Mouse (Mus musculus): ENCODE measurements around the gene Gabarapl2. TPM values are rescaled to one million over a fixed set of nuclear protein-coding genes. Genes with fewer than 3 reads are reported as not detected.
A peak's percentile ranks its signal among the peaks of the same experiment; 100 is the strongest.

Gene Gabarapl2
- polyA plus RNA-seq, 1 experiment from 2014 or later = 182 TPM

DNA sequence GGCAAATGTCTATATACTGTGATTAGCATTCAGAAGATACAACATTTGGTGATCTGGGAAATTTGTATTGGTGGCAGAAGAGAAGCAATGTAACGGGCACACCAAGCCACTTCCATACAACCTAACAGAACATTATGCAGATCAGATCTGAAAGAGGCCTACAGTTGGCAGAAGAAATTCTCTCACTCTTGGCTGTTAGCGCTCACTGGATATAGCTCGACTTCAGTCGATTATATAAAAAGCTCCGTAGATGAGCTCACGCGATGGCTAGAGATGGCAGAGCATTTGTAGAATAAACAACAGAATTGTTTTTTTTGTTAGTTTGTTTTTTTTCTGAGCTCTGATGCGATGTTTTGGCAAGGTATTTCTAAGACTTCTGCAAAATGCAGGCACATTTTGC is 50.8 kb downstream of the Gabarapl2 start:
- Histone ChIP-seq H3K4me3 (ENCODE audit: low read depth, low read length) (peak overlapping the region; percentile 76), H3K9me3 (ENCODE audit: control insufficient read depth, low read length) (no peaks in the 10 kb centered on the region), H3K27me3 (replicated peaks; ENCODE audit: control insufficient read depth, insufficient read depth, low read length) (no peaks in the 10 kb centered on the region), H3K4me1 (ENCODE audit: control insufficient read depth, insufficient read depth, low read length) (no peaks in the 10 kb centered on the region), H3K9ac (ENCODE audit: low read depth, low read length) (peak overlapping the region; percentile 87; the same call in 1 of the 2 replicates), H3K4me2 (ENCODE audit: low read depth, low read length) (peak overlapping the region; percentile 65), H3K36me3 (ENCODE audit: control insufficient read depth, insufficient read depth, low read length) (peaks cover 60% of the 10 kb centered on the region), H3K27ac (replicated peaks; ENCODE audit: low read depth, low read length) (no peak overlapping the region)
- DNase-seq (ENCODE audit: low spot score) (no peak), ATAC-seq (ENCODE audit: low read depth) (no peak)
- 56% methylated on average over 8 of the region's 8 CpGs for WGBS

DNA sequence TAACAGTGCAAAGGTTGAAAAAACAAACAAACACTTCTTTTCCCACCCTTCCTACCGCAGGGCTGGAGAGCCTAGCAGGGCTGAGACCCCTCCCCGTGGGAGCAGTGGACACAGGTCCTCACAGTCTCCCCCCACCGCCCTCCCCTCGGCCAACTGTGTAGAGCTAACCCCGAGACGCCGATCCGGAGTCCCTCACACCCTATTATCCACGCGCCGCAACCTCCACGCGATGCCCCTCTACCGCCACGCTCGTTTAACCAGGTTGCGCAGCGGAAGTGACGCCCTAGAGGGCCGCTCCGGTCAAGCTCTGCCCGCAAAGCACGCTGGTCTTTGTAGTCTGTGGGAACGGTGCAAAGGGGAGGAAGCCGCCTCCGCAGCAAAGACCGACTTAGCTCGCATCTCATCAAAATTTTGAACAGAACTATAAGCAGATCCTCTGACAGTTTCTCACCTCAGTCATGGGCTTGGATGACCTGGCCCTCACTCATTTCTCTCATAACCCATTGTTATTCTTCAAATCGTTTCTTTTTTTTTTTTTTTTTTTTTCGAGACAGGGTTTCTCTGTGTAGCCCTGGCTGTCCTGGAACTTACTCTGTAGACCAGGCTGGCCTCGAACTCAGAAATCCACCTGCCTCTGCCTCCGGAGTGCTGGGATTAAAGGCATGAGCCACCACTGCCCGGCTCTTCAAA is 51.7 kb downstream of the Gabarapl2 start, which contains the start of gene Adat1:
TSS of gene Adat1 (minus strand) at position 290 of the 690 bp plus-strand sequence.
- H3K27ac ChIP-seq (replicated peaks; ENCODE audit: low read depth, low read length) = 0 out of 2 replicates have a peak within 1 kb of the TSS, but pooled peaks have one; percentile 11
- peak within 1 kb of the TSS; percentile 65 for H3K4me2 ChIP-seq (ENCODE audit: low read depth, low read length)
- peak within 1 kb of the TSS; percentile 87 for H3K9ac ChIP-seq (ENCODE audit: low read depth, low read length)
- peaks cover 64% of the 10 kb centered on the region for H3K36me3 ChIP-seq (ENCODE audit: control insufficient read depth, insufficient read depth, low read length)
- ATAC-seq (ENCODE audit: low read depth) (peak; percentile 97), DNase-seq (ENCODE audit: low spot score) (peak; percentile 96)
- WGBS = 4% methylated on average over 32 of the region's 33 CpGs
- peak within 1 kb of the TSS; percentile 76 for H3K4me3 ChIP-seq (ENCODE audit: low read depth, low read length)
- no peaks in the 10 kb centered on the region for H3K9me3 ChIP-seq (ENCODE audit: control insufficient read depth, low read length)
- no peaks in the 10 kb centered on the region for H3K27me3 ChIP-seq (replicated peaks; ENCODE audit: control insufficient read depth, insufficient read depth, low read length)
- no peaks in the 10 kb centered on the region for H3K4me1 ChIP-seq (ENCODE audit: control insufficient read depth, insufficient read depth, low read length)

DNA sequence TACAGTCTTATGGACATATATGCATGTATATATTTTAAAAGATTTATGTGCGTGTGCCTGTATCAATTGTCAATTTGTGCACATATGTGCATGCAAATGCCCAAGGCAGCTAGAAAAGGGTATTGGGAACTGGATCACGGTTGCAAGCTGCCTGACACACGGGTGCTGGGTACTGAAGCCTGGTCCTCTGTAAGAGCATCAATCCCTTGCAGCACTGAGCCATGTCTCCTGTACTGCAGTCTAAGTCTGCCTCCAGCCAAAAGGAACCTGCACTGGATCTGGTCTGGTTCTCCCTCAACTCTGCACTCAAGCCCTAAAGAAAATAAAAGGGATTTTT is 52.2 kb downstream of the Gabarapl2 start:
- DNase-seq (ENCODE audit: low spot score) = no peak
- WGBS = 76% methylated on average over 3 of the region's 3 CpGs
- Histone ChIP-seq H3K4me2 (ENCODE audit: low read depth, low read length) (0 out of 2 replicates have a peak overlapping the region, but pooled peaks have one; percentile 65), H3K4me3 (ENCODE audit: low read depth, low read length) (no peak overlapping the region; the same call in 1 of the 2 replicates), H3K27me3 (replicated peaks; ENCODE audit: control insufficient read depth, insufficient read depth, low read length) (no peaks in the 10 kb centered on the region), H3K27ac (replicated peaks; ENCODE audit: low read depth, low read length) (no peak overlapping the region), H3K36me3 (ENCODE audit: control insufficient read depth, insufficient read depth, low read length) (peaks cover 64% of the 10 kb centered on the region), H3K4me1 (ENCODE audit: control insufficient read depth, insufficient read depth, low read length) (no peaks in the 10 kb centered on the region), H3K9ac (ENCODE audit: low read depth, low read length) (no peak overlapping the region), H3K9me3 (ENCODE audit: control insufficient read depth, low read length) (no peaks in the 10 kb centered on the region)
- no peak for ATAC-seq (ENCODE audit: low read depth)

Other genes with a start within 250 kb of the Gabarapl2 start
- not detected in 2 replicates for gene Ctrb1, start 249.7 kb upstream of the Gabarapl2 start, polyA plus RNA-seq (2014; fragmentation: Nextera tagmentation; extraction: Ambion mirVana)
- gene Bcar1, start 196.9 kb upstream of the Gabarapl2 start, polyA plus RNA-seq (2014; fragmentation: Nextera tagmentation; extraction: Ambion mirVana) = 34.9 and 35.3 TPM in 2 replicates
- gene Cfdp1, start 86.4 kb upstream of the Gabarapl2 start, polyA plus RNA-seq (2014; fragmentation: Nextera tagmentation; extraction: Ambion mirVana) = 202 and 203 TPM in 2 replicates
- 3.6 and 4.1 TPM in 2 replicates for gene Tmem170, start 64.0 kb upstream of the Gabarapl2 start, polyA plus RNA-seq (2014; fragmentation: Nextera tagmentation; extraction: Ambion mirVana)
- 4.7 and 5.4 TPM in 2 replicates for gene Chst5, start 30.3 kb upstream of the Gabarapl2 start, polyA plus RNA-seq (2014; fragmentation: Nextera tagmentation; extraction: Ambion mirVana)
- 14.9 and 15.8 TPM in 2 replicates for gene Tmem231, start 6.8 kb upstream of the Gabarapl2 start, polyA plus RNA-seq (2014; fragmentation: Nextera tagmentation; extraction: Ambion mirVana)
- 4.9 and 6.4 TPM in 2 replicates for gene Adat1, start 51.6 kb downstream of the Gabarapl2 start, polyA plus RNA-seq (2014; fragmentation: Nextera tagmentation; extraction: Ambion mirVana)
- 192 and 207 TPM in 2 replicates for gene Kars, start 70.6 kb downstream of the Gabarapl2 start, polyA plus RNA-seq (2014; fragmentation: Nextera tagmentation; extraction: Ambion mirVana)
- gene Terf2ip, start 70.7 kb downstream of the Gabarapl2 start, polyA plus RNA-seq (2014; fragmentation: Nextera tagmentation; extraction: Ambion mirVana) = 16.4 TPM in 2 replicates
- gene Gm6793, start 74.3 kb downstream of the Gabarapl2 start, polyA plus RNA-seq (2014; fragmentation: Nextera tagmentation; extraction: Ambion mirVana) = 0.54 and 0.57 TPM in 2 replicates